In genomic region chr5:103726281-103726938, GRCm38 (mm10) we compare ENCODE assay signal across 10 mouse cellular contexts. TPM values are rescaled to one million over a fixed set of nuclear protein-coding genes. Genes with fewer than 3 reads are reported as not detected.
DNase-seq lines count a peak whose midpoint lies in the region; ATAC-seq lines count a peak whose summit lies in the region.
"Had no signal": no experiment of that assay in that cellular context is flagged by ENCODE, and none has a peak within 500 bp of the region (broad histone marks: within the 10 kb centered on the region; RNA-seq: fewer than 3 reads in every experiment).

No protein-coding gene starts in this region.

- H3K36me3 ChIP-seq in midbrain, embryonic 11.5 days (ENCODE audit: control insufficient read depth, insufficient read depth, low read length), result no peaks in the 10 kb centered on the region
- no peaks in the 10 kb centered on the region for H3K36me3 ChIP-seq in midbrain, embryonic 10.5 days
- H3K36me3 ChIP-seq in midbrain, embryonic 13.5 days, result no peaks in the 10 kb centered on the region

- no peak overlapping the region for H3K9ac ChIP-seq in midbrain, embryonic 11.5 days (ENCODE audit: low read length)
- H3K9ac ChIP-seq in midbrain, embryonic 13.5 days (replicated peaks), result no peak overlapping the region

- H3K27ac ChIP-seq in midbrain, embryonic 11.5 days (ENCODE audit: low read depth, low read length), result no peak overlapping the region
- H3K27ac ChIP-seq in midbrain, embryonic 10.5 days (replicated peaks), result no peak overlapping the region
- H3K27ac ChIP-seq in midbrain, embryonic 13.5 days, result no peak overlapping the region
- H3K27ac ChIP-seq: kidney, postnatal 0 days had no signal

- H3K4me2 ChIP-seq in midbrain, embryonic 11.5 days, result no peak overlapping the region
- H3K4me2 ChIP-seq in midbrain, embryonic 13.5 days (replicated peaks), result no peak overlapping the region

- H3K9me3 ChIP-seq in midbrain, embryonic 11.5 days (ENCODE audit: control insufficient read depth, low read length), result no peaks in the 10 kb centered on the region
- H3K9me3 ChIP-seq in midbrain, embryonic 10.5 days (replicated peaks), result no peaks in the 10 kb centered on the region
- no peaks in the 10 kb centered on the region for H3K9me3 ChIP-seq in midbrain, embryonic 13.5 days

- H3K4me3 ChIP-seq in midbrain, embryonic 11.5 days (ENCODE audit: low read depth, low read length), result no peak overlapping the region
- H3K4me3 ChIP-seq in midbrain, embryonic 10.5 days, result no peak overlapping the region
- H3K4me3 ChIP-seq in midbrain, embryonic 13.5 days (replicated peaks), result no peak overlapping the region

- H3K27me3 ChIP-seq in midbrain, embryonic 11.5 days (ENCODE audit: control insufficient read depth, insufficient read depth, low read length), result no peaks in the 10 kb centered on the region
- H3K27me3 ChIP-seq in midbrain, embryonic 10.5 days (ENCODE audit: low read depth, poor library complexity, severe bottlenecking), result peaks cover 31% of the 10 kb centered on the region; the same call in 1 of the 2 replicates
- H3K27me3 ChIP-seq in midbrain, embryonic 13.5 days, result peaks cover 7% of the 10 kb centered on the region; the same call in 1 of the 2 replicates

- no peak for ATAC-seq in midbrain, embryonic 11.5 days (ENCODE audit: low FRiP score)
- ATAC-seq in midbrain, embryonic 13.5 days, result 0 out of 2 replicates have a peak, but pooled peaks have one; percentile 41

- H3K4me1 ChIP-seq in midbrain, embryonic 11.5 days (ENCODE audit: control insufficient read depth, insufficient read depth, low read length), result peaks cover 12% of the 10 kb centered on the region
- H3K4me1 ChIP-seq in midbrain, embryonic 10.5 days, result peaks cover 31% of the 10 kb centered on the region
- H3K4me1 ChIP-seq in midbrain, embryonic 13.5 days (replicated peaks), result peaks cover 14% of the 10 kb centered on the region

- WGBS in midbrain, embryonic 11.5 days, result 51% methylated on average over 8 of the region's 8 CpGs
- WGBS in midbrain, embryonic 10.5 days, result 58% methylated on average over 8 of the region's 8 CpGs
- 40% methylated on average over 8 of the region's 8 CpGs for WGBS in midbrain, embryonic 13.5 days

- DNase-seq in midbrain, embryonic 11.5 days (ENCODE audit: low spot score, missing footprints), result peak; percentile 88
- DNase-seq in midbrain, embryonic 10.5 days (ENCODE audit: low spot score), result no peak
- peak; percentile 64 for DNase-seq in ZHBTc4 (ENCODE audit: low read depth, low spot score)
- peak; percentile 85 for DNase-seq in thymus, postnatal 14 days
- no peak for DNase-seq in ovary, postnatal 14 days (ENCODE audit: low spot score)
- no peak for DNase-seq in adrenal gland, postnatal 4 days (ENCODE audit: low spot score in 2 of 2)
- DNase-seq: cerebellum, adult 9-11 months; right cerebral cortex, postnatal 14 days had no signal

RNA-seq across cellular contexts. Expression of gene Aff1, which starts 34.2 kb away (rescaled TPM):
- 4.9 and 5.9 TPM in 2 replicates for polyA plus RNA-seq in midbrain, embryonic 11.5 days (2014; fragmentation: Nextera tagmentation; extraction: Ambion mirVana)
- polyA plus RNA-seq in midbrain, embryonic 10.5 days (2016; fragmentation: Nextera tagmentation; extraction: Ambion mirVana), result 3.5 and 5.1 TPM in 2 replicates
- 1.9 and 2.3 TPM in 2 replicates for polyA plus RNA-seq in midbrain, embryonic 13.5 days (2015; fragmentation: Nextera tagmentation; extraction: Ambion mirVana)
- 10 to 100 TPM; 37.5 to 43.3 TPM for total RNA-seq in adrenal gland, postnatal 4 days (2021)

Comparison
In these comparisons a context has a peak if more than half of its experiments do, and no peak if none do; other contexts are left out.
1. DNase-seq: peak in midbrain, embryonic 11.5 days (single experiment), ZHBTc4 (single experiment) and thymus, postnatal 14 days (single experiment); none in midbrain, embryonic 10.5 days (single experiment), ovary, postnatal 14 days (single experiment) and adrenal gland, postnatal 4 days (0 of 2).